Mouse (Mus musculus) thymus, adult 2 months (tissue): ENCODE measurements around the gene Myo18b.
A peak's percentile ranks its signal among the peaks of the same experiment; 100 is the strongest.

ENCODE experiments used
- CTCF ChIP-seq: fragments of 200-500 bp; IDR thresholded peaks from 2 replicates; pipeline ENCODE4 v1.5.1; 2012; ENCODE audit warnings: mild to moderate bottlenecking, control low read depth, low read length, moderate library complexity, borderline replicate concordance; ENCODE audit not compliant: control insufficient read depth, poor library complexity, insufficient read depth; ENCODE audit errors: extremely low read depth
- POLR2A ChIP-seq: fragments of 200-500 bp; IDR thresholded peaks from 2 replicates; pipeline ENCODE4 v1.6.1; 2012; ENCODE audit warnings: mild to moderate bottlenecking, low read length, control low read depth, moderate library complexity; ENCODE audit not compliant: control insufficient read depth, poor library complexity, insufficient read depth; ENCODE audit errors: extremely low read depth

- peak; percentile 74 for TF ChIP-seq CTCF
- TF ChIP-seq POLR2A = no peak
Measured at GRCm38 (mm10) chr5:112870729-112871128, 25.4 kb downstream of the Myo18b start.
